Mouse (Mus musculus) mature B cell (primary cell): Measurements from ENCODE around the gene Hif1an.

ENCODE experiments used
- in situ Hi-C: fragments of 300-500 bp; cut with MboI; formaldehyde crosslinking; loops from 2 replicates; pipeline ENCODE4 v1.14.3; 2019

The Hif1an gene

GRCm38 (mm10) chr19:44562652-44563206 is at the start of gene Hif1an:
Hif1an (plus strand) TSS chr19:44562850.
- in situ Hi-C loops, result no loop called here

GRCm38 (mm10) chr19:44513054-44513833 is 49.4 kb upstream of the Hif1an start:
- in situ Hi-C loops, result no loop called here

- in situ Hi-C loops, result no loop called here
These were observed 48.6 kb upstream of the Hif1an start for GRCm38 (mm10) chr19:44513921-44514482.

- in situ Hi-C loops, result no loop called here
These were observed 47.9 kb upstream of the Hif1an start for GRCm38 (mm10) chr19:44514521-44515451.

- in situ Hi-C loops, result no loop called here
These were observed 46.9 kb upstream of the Hif1an start for GRCm38 (mm10) chr19:44515769-44516168.

GRCm38 (mm10) chr19:44517996-44518768 is 44.5 kb upstream of the Hif1an start:
- in situ Hi-C loops, result no loop called here

- in situ Hi-C loops, result no loop called here
These were observed 43.5 kb upstream of the Hif1an start for GRCm38 (mm10) chr19:44519152-44519551.

GRCm38 (mm10) chr19:44525551-44526205 is 37.0 kb upstream of the Hif1an start:
- in situ Hi-C loops, result no loop called here

- in situ Hi-C loops, result no loop called here
These were observed 32.6 kb upstream of the Hif1an start for GRCm38 (mm10) chr19:44530018-44530417.

GRCm38 (mm10) chr19:44535376-44535775 is 27.3 kb upstream of the Hif1an start:
- in situ Hi-C loops, result no loop called here

- in situ Hi-C loops, result no loop called here
These were observed 25.2 kb upstream of the Hif1an start for GRCm38 (mm10) chr19:44537416-44537815.

GRCm38 (mm10) chr19:44542694-44543178 is 19.9 kb upstream of the Hif1an start:
- in situ Hi-C loops, result loop anchor here (10.0 kb wide), 1 partner anchor 178 kb away; no protein-coding TSS in a partner anchor

- in situ Hi-C loops, result loop anchor here (10.0 kb wide), 1 partner anchor 180 kb away; no protein-coding TSS in a partner anchor
These were observed 18.3 kb upstream of the Hif1an start for GRCm38 (mm10) chr19:44544372-44544771.

- in situ Hi-C loops, result loop anchor here (10.0 kb wide), 1 partner anchor 180 kb away; no protein-coding TSS in a partner anchor
These were observed 17.9 kb upstream of the Hif1an start for GRCm38 (mm10) chr19:44544775-44545174.

GRCm38 (mm10) chr19:44545321-44546041 is 17.2 kb upstream of the Hif1an start, which contains the start of gene Sec31b:
Sec31b (minus strand) TSS chr19:44545864.
- in situ Hi-C loops, result loop anchor here (10.0 kb wide), 1 partner anchor 181 kb away; no protein-coding TSS in a partner anchor

GRCm38 (mm10) chr19:44552731-44553130 is 9.9 kb upstream of the Hif1an start, which contains the start of gene Gm20538:
Gm20538 (minus strand) TSS chr19:44552831.
- in situ Hi-C loops, result no loop called here

- in situ Hi-C loops, result no loop called here
These were observed 9.4 kb upstream of the Hif1an start for GRCm38 (mm10) chr19:44553286-44553685.

- in situ Hi-C loops, result no loop called here
These were observed 8.2 kb upstream of the Hif1an start for GRCm38 (mm10) chr19:44554490-44554860.

- in situ Hi-C loops, result no loop called here
These were observed 7.6 kb upstream of the Hif1an start, which contains the start of gene Ndufb8 for GRCm38 (mm10) chr19:44554861-44555590. Ndufb8 (minus strand) TSS chr19:44555440.
